Mouse (Mus musculus) heart, embryonic 12.5 days (tissue): ENCODE data around the gene Gm10985. TPM values are rescaled to one million over a fixed set of nuclear protein-coding genes. Genes with fewer than 3 reads are reported as not detected.

Experiments used
- ATAC-seq: fragments of 200-750 bp; cut with Nextera tagmentation; 2 replicates; pipeline ENCODE4 v1.8.0; 2017; ENCODE audit warnings: moderate TSS enrichment, moderate library complexity; ENCODE audit not compliant: insufficient number of reproducible peaks, low FRiP score
- H3K27ac ChIP-seq: fragments of 300-500 bp; sonication (generic); 2 replicates; pipeline ENCODE4 v1.5.1; 2016; ENCODE audit warnings: mild to moderate bottlenecking, moderate library complexity; ENCODE audit not compliant: poor library complexity, severe bottlenecking
- H3K27me3 ChIP-seq: fragments of 300-500 bp; sonication (generic); replicated peaks from 2 replicates; pipeline ENCODE4 v1.6.1; 2016; ENCODE audit warnings: mild to moderate bottlenecking, moderate library complexity
- H3K36me3 ChIP-seq: fragments of 300-500 bp; sonication (generic); 2 replicates; pipeline ENCODE4 v1.6.1; 2016; ENCODE audit warnings: mild to moderate bottlenecking, moderate library complexity
- H3K4me1 ChIP-seq: fragments of 300-500 bp; sonication (generic); replicated peaks from 2 replicates; pipeline ENCODE4 v1.6.1; 2016; ENCODE audit warnings: mild to moderate bottlenecking
- H3K4me2 ChIP-seq: fragments of 300-500 bp; sonication (generic); 2 replicates; pipeline ENCODE4 v1.6.1; 2016; ENCODE audit warnings: mild to moderate bottlenecking, moderate library complexity
- H3K4me3 ChIP-seq: fragments of 300-500 bp; sonication (generic); 2 replicates; pipeline ENCODE4 v1.5.1; 2016; ENCODE audit warnings: mild to moderate bottlenecking
- H3K9ac ChIP-seq: fragments of 300-500 bp; sonication (generic); 2 replicates; pipeline ENCODE4 v1.6.1; 2016; ENCODE audit warnings: mild to moderate bottlenecking, moderate library complexity
- H3K9me3 ChIP-seq: fragments of 300-500 bp; sonication (generic); replicated peaks from 2 replicates; pipeline ENCODE4 v1.6.1; 2016; ENCODE audit warnings: mild to moderate bottlenecking, moderate library complexity
- WGBS: fragments of 180-500 bp; shearing (Covaris S2); methylation state at CpG from one replicate; pipeline ENCODE4 v1.1.7; 2016; 5-methylcytosine and 5-hydroxymethylcytosine counted together
- polyA plus RNA-seq: library from polyadenylated mRNA; unstranded; fragments of >200 nt; fragmentation: Nextera tagmentation; extraction: Ambion mirVana; gene quantifications from 2 replicates; pipeline ENCODE4 v1.2.1, GENCODE M21; 2016

The Gm10985 gene
- polyA plus RNA-seq, 1 experiment from 2014 or later = not detected

DNA sequence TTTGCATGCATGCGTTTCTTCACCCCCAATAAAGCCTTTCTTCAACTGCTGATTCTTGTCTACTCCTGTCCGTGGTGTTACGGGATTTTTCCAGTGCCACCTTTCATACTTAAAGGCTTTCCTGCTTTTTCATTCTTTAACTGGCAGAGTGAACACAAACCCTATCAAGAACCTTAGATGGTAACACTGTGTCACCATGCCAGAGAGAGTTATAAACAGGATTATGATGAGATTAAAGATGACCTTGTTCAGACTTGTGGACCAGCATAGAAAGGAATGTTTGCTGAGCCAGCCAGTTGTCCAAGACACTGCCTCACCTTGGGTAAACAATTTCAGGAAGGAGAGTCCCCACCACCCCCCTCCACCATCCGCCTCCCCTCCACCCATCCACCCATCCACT, 23.3 kb downstream of the Gm10985 start:
- WGBS = 91% methylated on average over 4 of the region's 4 CpGs
- Histone ChIP-seq H3K9ac (no peak overlapping the region), H3K4me3 (no peak overlapping the region)

DNA sequence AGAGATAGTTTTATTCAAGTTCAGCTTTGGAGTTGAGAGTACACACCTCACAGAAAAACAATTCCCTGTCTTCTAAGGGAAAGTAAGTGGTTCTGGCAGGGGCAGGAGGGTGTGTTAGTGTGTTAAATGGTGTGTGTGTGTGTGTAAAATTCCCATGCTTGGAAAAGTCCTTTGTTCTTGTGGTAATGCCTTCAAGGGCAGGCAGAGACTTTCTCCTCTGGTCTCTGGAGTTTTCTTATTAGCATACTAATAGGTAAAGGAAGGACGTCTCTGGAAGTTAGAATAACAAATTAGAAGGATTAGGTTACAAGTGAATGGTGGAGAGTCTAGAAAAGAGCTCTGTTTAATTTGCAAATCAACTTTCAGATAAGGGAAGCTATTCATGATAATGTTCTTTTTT, 24.4 kb downstream of the Gm10985 start:
- H3K9ac ChIP-seq = no peak overlapping the region
- no peak overlapping the region for H3K27ac ChIP-seq
- H3K27me3 ChIP-seq = no peaks in the 10 kb centered on the region
- H3K4me3 ChIP-seq = no peak overlapping the region
- ATAC-seq = no peak
- WGBS = 6% methylated on average over 1 of the region's 1 CpGs
- H3K36me3 ChIP-seq = no peaks in the 10 kb centered on the region
- no peaks in the 10 kb centered on the region for H3K4me1 ChIP-seq
- no peak overlapping the region for H3K4me2 ChIP-seq
- H3K9me3 ChIP-seq = no peaks in the 10 kb centered on the region

More for the DNA sequence above, 23.3 kb downstream of the Gm10985 start:
- H3K36me3 ChIP-seq = no peaks in the 10 kb centered on the region
- H3K27ac ChIP-seq = no peak overlapping the region
- H3K4me1 ChIP-seq = no peaks in the 10 kb centered on the region
- no peak for ATAC-seq
- H3K27me3 ChIP-seq = no peaks in the 10 kb centered on the region
- no peaks in the 10 kb centered on the region for H3K9me3 ChIP-seq
- H3K4me2 ChIP-seq = no peak overlapping the region

DNA sequence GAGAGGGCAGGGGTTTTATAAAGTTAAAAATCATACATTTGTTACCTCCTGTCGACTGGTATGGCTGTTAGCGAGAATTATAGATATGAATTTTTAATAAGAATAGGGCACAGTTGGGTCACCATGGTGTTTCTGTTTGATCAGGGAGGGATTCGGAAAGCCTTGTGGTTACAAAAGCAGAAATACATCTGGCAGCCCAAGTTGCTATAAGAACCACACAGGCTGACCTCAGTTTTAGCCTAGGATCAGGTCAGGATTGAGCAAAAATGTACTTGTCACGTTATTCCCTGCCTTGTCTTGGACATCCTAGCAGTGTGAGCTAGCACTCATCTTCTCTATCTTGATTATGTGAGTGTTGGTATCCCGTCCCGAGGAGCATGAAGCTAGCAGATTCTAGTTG, 25.6 kb downstream of the Gm10985 start:
- Histone ChIP-seq H3K9ac (no peak overlapping the region), H3K36me3 (no peaks in the 10 kb centered on the region), H3K4me1 (no peaks in the 10 kb centered on the region), H3K9me3 (no peaks in the 10 kb centered on the region), H3K27ac (no peak overlapping the region), H3K27me3 (no peaks in the 10 kb centered on the region), H3K4me2 (no peak overlapping the region), H3K4me3 (no peak overlapping the region)
- WGBS = 67% methylated on average over 6 of the region's 6 CpGs
- no peak for ATAC-seq

DNA sequence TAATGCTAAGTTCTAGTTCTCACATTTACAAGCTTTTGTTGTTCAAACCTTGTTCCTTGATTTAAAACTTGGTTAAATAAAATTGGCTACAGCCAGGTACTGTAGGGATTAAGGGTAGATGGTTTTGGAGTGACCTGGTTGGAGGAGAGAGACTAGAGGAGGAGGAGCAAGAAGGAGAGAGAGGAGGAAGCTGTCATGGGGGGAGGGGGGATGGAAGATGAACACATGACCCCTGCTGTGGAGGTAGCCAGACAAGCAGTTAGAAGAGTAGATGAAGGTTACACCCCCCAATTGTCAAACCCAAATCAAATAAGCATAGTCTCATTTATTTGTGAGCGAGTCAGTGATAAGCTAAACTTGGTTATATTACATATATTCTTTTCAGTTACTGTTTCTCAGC, 26.7 kb downstream of the Gm10985 start:
- H3K4me2 ChIP-seq = no peak overlapping the region
- 69% methylated on average over 1 of the region's 1 CpGs for WGBS
- H3K36me3 ChIP-seq = no peaks in the 10 kb centered on the region
- no peak for ATAC-seq
- H3K9me3 ChIP-seq = no peaks in the 10 kb centered on the region
- no peaks in the 10 kb centered on the region for H3K27me3 ChIP-seq
- no peak overlapping the region for H3K27ac ChIP-seq
- no peak overlapping the region for H3K4me3 ChIP-seq
- no peaks in the 10 kb centered on the region for H3K4me1 ChIP-seq
- no peak overlapping the region for H3K9ac ChIP-seq

DNA sequence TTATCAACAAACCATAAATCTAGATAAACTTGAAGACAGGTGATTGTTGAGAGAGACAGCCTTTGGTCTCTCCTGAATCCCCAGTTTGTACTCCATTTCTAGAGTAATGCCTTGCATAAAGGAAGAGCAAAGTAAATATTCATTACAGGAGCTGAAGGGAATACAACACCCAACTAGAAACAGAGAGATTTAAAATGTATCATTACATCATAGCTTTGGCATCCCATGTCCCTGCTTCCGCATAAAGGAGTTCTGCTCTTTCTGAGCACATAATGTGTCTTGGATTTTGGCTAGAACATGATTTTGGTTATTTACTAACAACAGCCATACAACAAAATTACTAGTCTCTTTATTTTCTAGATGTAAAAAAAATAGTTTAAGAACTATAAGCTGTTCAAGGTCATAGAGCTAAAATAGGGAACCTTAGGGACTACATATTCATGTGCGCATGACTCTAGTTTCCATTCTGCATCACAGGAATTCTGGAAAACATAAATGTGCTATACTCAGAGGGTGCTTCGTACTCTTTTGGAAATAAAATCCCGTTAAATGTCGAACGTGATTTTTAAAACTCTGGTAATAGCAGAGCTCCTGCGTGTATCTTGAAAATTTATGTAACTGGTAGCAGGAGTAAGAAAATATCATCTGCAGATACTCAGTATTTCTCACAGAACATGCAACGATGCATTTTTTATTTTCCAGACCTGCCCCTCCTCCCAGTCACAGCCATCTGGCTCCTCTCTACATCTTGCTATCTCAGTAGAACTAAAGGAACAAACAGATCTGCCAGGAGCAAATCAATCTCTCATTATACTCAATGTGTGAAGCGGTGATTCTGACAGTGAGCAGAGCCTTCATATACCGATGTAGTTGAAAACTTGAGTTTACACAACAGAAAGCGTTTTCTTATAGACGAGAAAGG, 46.0 kb downstream of the Gm10985 start:
- H3K9me3 ChIP-seq = peaks cover 6% of the 10 kb centered on the region; the same call in 1 of the 2 replicates
- H3K27me3 ChIP-seq = no peaks in the 10 kb centered on the region
- H3K9ac ChIP-seq = no peak overlapping the region
- no peaks in the 10 kb centered on the region for H3K36me3 ChIP-seq
- no peak overlapping the region for H3K4me2 ChIP-seq
- no peak overlapping the region for H3K27ac ChIP-seq
- no peaks in the 10 kb centered on the region for H3K4me1 ChIP-seq
- WGBS = 77% methylated on average over 12 of the region's 12 CpGs
- H3K4me3 ChIP-seq = no peak overlapping the region
- no peak for ATAC-seq

Other genes starting within 250 kb of the Gm10985 start
- gene Frem2, start 187.7 kb upstream of the Gm10985 start, polyA plus RNA-seq = 7.0 and 7.9 TPM in 2 replicates
- gene Ufm1, start 18.7 kb downstream of the Gm10985 start, polyA plus RNA-seq = 71.4 and 82.0 TPM in 2 replicates